Mouse (Mus musculus): Measurements from ENCODE around the gene Gramd1a. TPM values are rescaled to one million over a fixed set of nuclear protein-coding genes. Genes with fewer than 3 reads are reported as not detected.

The Gramd1a gene
- 206 and 233 TPM in 2 replicates for polyA plus RNA-seq (2012)

DNA sequence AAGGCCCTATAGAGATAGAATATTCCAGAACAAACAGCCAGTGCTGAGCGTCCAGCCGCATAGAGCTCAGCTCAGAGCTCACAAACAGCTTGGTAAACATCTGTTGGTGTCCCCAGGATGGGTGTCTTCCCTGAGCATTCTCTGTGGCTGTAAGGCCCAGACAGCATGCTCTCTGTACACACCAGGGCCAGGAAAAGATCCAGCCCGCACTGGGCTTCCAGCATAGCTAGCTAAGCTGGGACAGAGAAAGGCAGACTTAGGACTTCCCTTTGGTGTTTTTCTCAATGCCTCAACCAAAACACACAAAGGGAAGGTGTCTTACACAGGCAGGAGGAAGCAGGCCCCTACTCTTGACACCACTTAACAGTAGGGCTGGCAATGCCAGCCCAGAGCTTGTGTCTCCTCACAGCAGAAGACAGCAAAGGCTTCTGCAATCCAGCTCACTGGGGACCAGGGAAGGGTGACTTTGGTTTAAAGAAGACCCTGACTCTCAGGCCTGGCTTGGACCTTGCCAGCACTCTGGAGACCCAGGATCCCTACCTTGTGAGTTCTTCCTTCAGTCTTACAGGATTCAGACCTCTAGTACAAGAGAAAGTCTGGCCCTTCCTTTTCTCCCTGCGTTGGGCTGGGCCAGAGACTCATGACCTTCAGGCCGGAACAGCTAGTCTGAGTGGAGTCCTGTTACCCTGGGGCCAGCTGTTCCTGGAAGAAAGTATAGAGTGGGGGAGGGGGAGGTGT is at the start of gene Gramd1a:
Gramd1a (minus strand) TSS at position 601 of the 738 bp plus-strand sequence.

DNA sequence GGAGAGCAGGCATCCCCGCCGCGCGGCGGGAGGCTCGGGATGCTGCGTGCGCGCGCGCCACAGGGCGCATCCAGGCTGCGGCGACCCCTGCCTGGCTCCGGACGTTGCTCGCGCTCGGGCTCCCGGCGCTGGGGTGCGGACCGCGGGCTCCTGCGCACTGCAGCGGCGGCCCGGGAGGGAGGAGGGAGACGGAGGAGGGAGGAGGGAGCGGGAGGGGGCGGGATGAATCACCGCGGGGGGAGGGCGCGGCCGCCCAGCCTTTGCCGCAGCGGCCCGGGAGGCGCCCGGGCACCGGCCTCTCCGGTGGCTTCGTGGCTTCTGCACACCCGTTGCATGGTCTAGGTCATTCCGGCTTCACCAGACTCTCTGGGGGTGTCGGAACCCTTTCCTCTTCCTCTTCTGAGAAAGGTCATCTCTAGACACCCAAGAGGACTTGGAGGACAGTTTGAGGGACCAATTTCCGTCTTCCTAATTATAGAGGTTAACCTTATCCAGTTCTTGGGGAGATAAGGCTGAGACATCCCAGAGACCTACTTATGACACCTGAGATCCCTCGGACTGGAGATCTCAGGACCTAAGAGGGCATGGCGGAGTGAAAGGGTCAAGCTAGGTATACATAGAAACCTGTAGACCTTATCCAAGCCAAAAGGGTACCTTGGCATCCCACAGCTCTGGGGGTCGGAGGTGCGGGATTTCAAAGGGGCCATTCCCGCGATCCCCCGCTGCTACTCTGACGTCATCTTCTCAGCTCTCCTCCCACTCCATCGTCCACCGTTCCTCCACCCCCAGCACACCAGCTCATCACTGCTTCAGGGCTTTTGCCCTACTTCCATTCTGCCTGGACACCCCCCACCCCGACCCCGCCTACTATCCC is 28.6 kb downstream of the Gramd1a start, which contains the start of gene Scn1b:
Scn1b (minus strand) TSS at position 153 of the 874 bp plus-strand sequence.

DNA sequence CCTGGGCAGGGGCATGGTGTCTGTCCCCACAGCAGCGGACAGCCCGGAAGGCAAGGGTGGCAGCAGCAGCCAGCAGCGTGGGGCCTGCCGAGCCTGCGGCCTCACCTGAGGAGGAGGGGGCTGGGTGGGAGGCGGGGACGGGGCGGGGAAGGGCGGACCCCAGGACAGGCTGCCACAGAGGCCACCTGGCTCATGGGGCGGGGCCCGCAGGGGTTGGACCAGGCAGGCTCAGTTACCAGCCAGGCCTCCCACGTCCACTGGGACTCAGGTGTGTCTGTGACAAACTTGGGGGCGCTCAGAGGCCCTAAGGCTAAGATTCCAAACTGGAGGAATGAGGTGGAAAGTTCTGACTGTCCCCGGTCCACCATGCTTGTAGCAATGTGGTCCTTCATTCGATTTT is 40.5 kb downstream of the Gramd1a start, which contains the start of gene Hpn:
Hpn (minus strand) TSS at position 109 of the 400 bp plus-strand sequence.

Other genes starting within 250 kb of the Gramd1a start
- gene Mag, start 241.0 kb downstream of the Gramd1a start, polyA plus RNA-seq (2012): 0.37 and 0.72 TPM in 2 replicates
- gene Hamp2, start 231.2 kb downstream of the Gramd1a start, polyA plus RNA-seq (2012): not detected in 2 replicates
- not detected in 2 replicates for gene Hamp, start 211.9 kb downstream of the Gramd1a start, polyA plus RNA-seq (2012)
- 169 and 182 TPM in 2 replicates for gene Usf2, start 199.1 kb downstream of the Gramd1a start, polyA plus RNA-seq (2012)
- gene Lsr, start 182.4 kb downstream of the Gramd1a start, polyA plus RNA-seq (2012): 1.3 and 1.5 TPM in 2 replicates
- gene Fam187b, start 182.1 kb downstream of the Gramd1a start, polyA plus RNA-seq (2012): 0.08 TPM in 1 of 2 replicates, not detected in the other
- gene Fxyd5, start 113.4 kb downstream of the Gramd1a start, polyA plus RNA-seq (2012): 870 and 944 TPM in 2 replicates
- gene Fxyd7, start 104.4 kb downstream of the Gramd1a start, polyA plus RNA-seq (2012): 0.36 and 1.3 TPM in 2 replicates
- gene Fxyd1, start 98.7 kb downstream of the Gramd1a start, polyA plus RNA-seq (2012): 4.9 and 6.1 TPM in 2 replicates
- 0.01 TPM in 1 of 2 replicates, not detected in the other for gene Lgi4, start 96.6 kb downstream of the Gramd1a start, polyA plus RNA-seq (2012)
- gene Fxyd3, start 79.2 kb downstream of the Gramd1a start, polyA plus RNA-seq (2012): not detected in 2 replicates
- 25.3 and 28.7 TPM in 2 replicates for gene Hpn, start 40.6 kb downstream of the Gramd1a start, polyA plus RNA-seq (2012)
- gene Scn1b, start 28.9 kb downstream of the Gramd1a start, polyA plus RNA-seq (2012): 4.3 TPM in 2 replicates
- not detected in 2 replicates for gene Scgb2b2, start 134.6 kb upstream of the Gramd1a start, polyA plus RNA-seq (2012)
- gene Scgb1b2, start 135.9 kb upstream of the Gramd1a start, polyA plus RNA-seq (2012): not detected in 2 replicates
- gene Scgb2b3, start 206.2 kb upstream of the Gramd1a start, polyA plus RNA-seq (2012): not detected in 2 replicates
- gene Scgb1b3, start 219.7 kb upstream of the Gramd1a start, polyA plus RNA-seq (2012): not detected in 2 replicates